Mouse (Mus musculus) E14TG2a.4 (cell line): ENCODE data around the gene Pxylp1.

Experiments
- H3K27me3 ChIP-seq: 2 replicates; pipeline ENCODE4 v1.6.1; 2014; ENCODE audit warnings: low read length, control low read depth; ENCODE audit not compliant: insufficient read depth
- H3K36me3 ChIP-seq: 2 replicates; pipeline ENCODE4 v1.6.1; 2014; ENCODE audit warnings: low read length, control low read depth; ENCODE audit not compliant: insufficient read depth
- H3K4me1 ChIP-seq: replicated peaks from 2 replicates; pipeline ENCODE4 v1.6.1; 2014; ENCODE audit warnings: low read depth, low read length, control low read depth
- H3K4me3 ChIP-seq: replicated peaks from 2 replicates; pipeline ENCODE4 v1.5.1; 2014; ENCODE audit warnings: mild to moderate bottlenecking, low read length
- H3K9me3 ChIP-seq: 2 replicates; pipeline ENCODE4 v1.6.1; 2014; ENCODE audit warnings: low read length, control low read depth
- CTCF ChIP-seq: conservative IDR thresholded peaks from 2 replicates; pipeline ENCODE4 v1.5.1; 2014; ENCODE audit warnings: low read length
- NANOG ChIP-seq: IDR thresholded peaks from 2 replicates; pipeline ENCODE4 v1.6.1; 2014; ENCODE audit warnings: borderline replicate concordance, low read length, mixed read lengths
- POU5F1 ChIP-seq: IDR thresholded peaks from 2 replicates; pipeline ENCODE4 v1.6.1; 2014; ENCODE audit warnings: low read length, borderline replicate concordance

Pxylp1 gene

GRCm38 (mm10) chr9:96830856-96831359 is 61.6 kb downstream of the Pxylp1 start:
- TF ChIP-seq NANOG (no peak), POU5F1 (no peak), CTCF (no peak)
- no peaks in the 10 kb centered on the region for H3K36me3 ChIP-seq
- no peaks in the 10 kb centered on the region for H3K9me3 ChIP-seq
- H3K4me3 ChIP-seq, result no peak overlapping the region
- H3K27me3 ChIP-seq, result peaks cover 7% of the 10 kb centered on the region; the same call in 1 of the 2 replicates
- H3K4me1 ChIP-seq, result peaks cover 69% of the 10 kb centered on the region

- Histone ChIP-seq H3K4me3 (no peak overlapping the region), H3K9me3 (no peaks in the 10 kb centered on the region), H3K27me3 (peaks cover 16% of the 10 kb centered on the region), H3K36me3 (no peaks in the 10 kb centered on the region), H3K4me1 (peaks cover 80% of the 10 kb centered on the region)
- TF ChIP-seq POU5F1 (no peak), CTCF (peak; percentile 52)
Measured at GRCm38 (mm10) chr9:96829682-96830081, 62.8 kb downstream of the Pxylp1 start.

- TF ChIP-seq CTCF (no peak), POU5F1 (no peak), NANOG (no peak)
- H3K9me3 ChIP-seq, result no peaks in the 10 kb centered on the region
Measured at GRCm38 (mm10) chr9:96828071-96828470, 64.4 kb downstream of the Pxylp1 start.

GRCm38 (mm10) chr9:96827002-96827785 is 65.3 kb downstream of the Pxylp1 start:
- Histone ChIP-seq H3K36me3 (no peaks in the 10 kb centered on the region), H3K9me3 (no peaks in the 10 kb centered on the region), H3K27me3 (peaks cover 24% of the 10 kb centered on the region), H3K4me1 (peaks cover 68% of the 10 kb centered on the region), H3K4me3 (no peak overlapping the region)
- TF ChIP-seq NANOG (no peak), POU5F1 (no peak), CTCF (no peak)

More at GRCm38 (mm10) chr9:96828071-96828470, 64.4 kb downstream of the Pxylp1 start:
- H3K4me1 ChIP-seq, result peaks cover 77% of the 10 kb centered on the region
- no peak overlapping the region for H3K4me3 ChIP-seq
- no peaks in the 10 kb centered on the region for H3K36me3 ChIP-seq
- peaks cover 24% of the 10 kb centered on the region for H3K27me3 ChIP-seq

GRCm38 (mm10) chr9:96824857-96825256 is 67.6 kb downstream of the Pxylp1 start:
- Histone ChIP-seq H3K4me3 (peak overlapping the region; percentile 60), H3K9me3 (no peaks in the 10 kb centered on the region)
- TF ChIP-seq NANOG (no peak), POU5F1 (no peak), CTCF (no peak)

GRCm38 (mm10) chr9:96824026-96824425 is 68.4 kb downstream of the Pxylp1 start:
- Histone ChIP-seq H3K36me3 (no peaks in the 10 kb centered on the region), H3K4me1 (peaks cover 54% of the 10 kb centered on the region), H3K4me3 (peak overlapping the region; percentile 60; the same call in 1 of the 2 replicates), H3K27me3 (peaks cover 24% of the 10 kb centered on the region), H3K9me3 (peaks cover 7% of the 10 kb centered on the region)
- no peak for TF ChIP-seq NANOG
- no peak for TF ChIP-seq CTCF
- TF ChIP-seq POU5F1, result no peak

More at GRCm38 (mm10) chr9:96824857-96825256, 67.6 kb downstream of the Pxylp1 start:
- peaks cover 60% of the 10 kb centered on the region for H3K4me1 ChIP-seq
- no peaks in the 10 kb centered on the region for H3K36me3 ChIP-seq
- H3K27me3 ChIP-seq, result peaks cover 24% of the 10 kb centered on the region

GRCm38 (mm10) chr9:96823541-96823940 is 68.9 kb downstream of the Pxylp1 start:
- H3K27me3 ChIP-seq, result peaks cover 24% of the 10 kb centered on the region
- H3K4me3 ChIP-seq, result 0 out of 2 replicates have a peak overlapping the region, but pooled peaks have one; percentile 60
- TF ChIP-seq POU5F1, result no peak
- no peak for TF ChIP-seq CTCF
- TF ChIP-seq NANOG, result no peak
- peaks cover 11% of the 10 kb centered on the region for H3K9me3 ChIP-seq
- H3K36me3 ChIP-seq, result no peaks in the 10 kb centered on the region
- peaks cover 50% of the 10 kb centered on the region for H3K4me1 ChIP-seq

GRCm38 (mm10) chr9:96823005-96823404 is 69.5 kb downstream of the Pxylp1 start:
- Histone ChIP-seq H3K36me3 (no peaks in the 10 kb centered on the region), H3K27me3 (peaks cover 22% of the 10 kb centered on the region), H3K4me1 (peaks cover 45% of the 10 kb centered on the region), H3K4me3 (no peak overlapping the region), H3K9me3 (peaks cover 11% of the 10 kb centered on the region)
- TF ChIP-seq CTCF (no peak), POU5F1 (no peak), NANOG (no peak)
